Mouse (Mus musculus) neural tube, embryonic 11.5 days (tissue): ENCODE results near the gene Slc24a3. TPM values are rescaled to one million over a fixed set of nuclear protein-coding genes. Genes with fewer than 3 reads are reported as not detected.

Experiments used
- ATAC-seq: fragments of 200-750 bp; cut with Nextera tagmentation; 2 replicates; pipeline ENCODE4 v1.8.0; 2017; ENCODE audit warnings: moderate number of reproducible peaks, mild to moderate bottlenecking, moderate TSS enrichment, moderate library complexity; ENCODE audit not compliant: insufficient read depth, low FRiP score, low TSS enrichment
- DNase-seq: peaks from one replicate; pipeline ENCODE4 v3.0.0-alpha.2; 2015; ENCODE audit warnings: low spot score
- H3K27ac ChIP-seq: fragments of 300-500 bp; sonication (generic); 2 replicates; pipeline ENCODE4 v1.5.1; 2014; ENCODE audit warnings: low read depth, mild to moderate bottlenecking, low read length
- H3K27me3 ChIP-seq: fragments of 300-500 bp; sonication (generic); 2 replicates; pipeline ENCODE4 v1.6.1; 2014; ENCODE audit warnings: mild to moderate bottlenecking, low read length, mixed read lengths; ENCODE audit not compliant: control insufficient read depth, insufficient read depth
- H3K36me3 ChIP-seq: fragments of 300-500 bp; sonication (generic); 2 replicates; pipeline ENCODE4 v1.6.1; 2014; ENCODE audit warnings: mild to moderate bottlenecking, low read length, moderate library complexity, mixed read lengths; ENCODE audit not compliant: control insufficient read depth, insufficient read depth
- H3K4me1 ChIP-seq: fragments of 300-500 bp; sonication (generic); 2 replicates; pipeline ENCODE4 v1.6.1; 2014; ENCODE audit warnings: low read length, mixed read lengths; ENCODE audit not compliant: control insufficient read depth, insufficient read depth
- H3K4me2 ChIP-seq: fragments of 300-500 bp; sonication (generic); 2 replicates; pipeline ENCODE4 v1.6.1; 2014; ENCODE audit warnings: low read depth, mild to moderate bottlenecking, moderate library complexity
- H3K4me3 ChIP-seq: fragments of 300-500 bp; sonication (generic); 2 replicates; pipeline ENCODE4 v1.5.1; 2014; ENCODE audit warnings: low read depth, low read length
- H3K9ac ChIP-seq: fragments of 300-500 bp; sonication (generic); 2 replicates; pipeline ENCODE4 v1.6.1; 2014; ENCODE audit warnings: mild to moderate bottlenecking, low read length
- H3K9me3 ChIP-seq: fragments of 300-500 bp; sonication (generic); 2 replicates; pipeline ENCODE4 v1.6.1; 2016; ENCODE audit warnings: low read length; ENCODE audit not compliant: control insufficient read depth
- WGBS: fragments of 180-500 bp; shearing (Covaris S2); extraction: QIAGEN DNeasy Blood & Tissue Kit; methylation state at CpG from one replicate; pipeline ENCODE4 v1.1.7; 2014; 5-methylcytosine and 5-hydroxymethylcytosine counted together
- polyA plus RNA-seq: library from polyadenylated mRNA; unstranded; fragments of >200 nt; fragmentation: Nextera tagmentation; extraction: Ambion mirVana; gene quantifications from 2 replicates; pipeline ENCODE4 v1.2.1, GENCODE M21; 2014

Gene Slc24a3
- 5.9 and 6.2 TPM in 2 replicates for polyA plus RNA-seq

DNA sequence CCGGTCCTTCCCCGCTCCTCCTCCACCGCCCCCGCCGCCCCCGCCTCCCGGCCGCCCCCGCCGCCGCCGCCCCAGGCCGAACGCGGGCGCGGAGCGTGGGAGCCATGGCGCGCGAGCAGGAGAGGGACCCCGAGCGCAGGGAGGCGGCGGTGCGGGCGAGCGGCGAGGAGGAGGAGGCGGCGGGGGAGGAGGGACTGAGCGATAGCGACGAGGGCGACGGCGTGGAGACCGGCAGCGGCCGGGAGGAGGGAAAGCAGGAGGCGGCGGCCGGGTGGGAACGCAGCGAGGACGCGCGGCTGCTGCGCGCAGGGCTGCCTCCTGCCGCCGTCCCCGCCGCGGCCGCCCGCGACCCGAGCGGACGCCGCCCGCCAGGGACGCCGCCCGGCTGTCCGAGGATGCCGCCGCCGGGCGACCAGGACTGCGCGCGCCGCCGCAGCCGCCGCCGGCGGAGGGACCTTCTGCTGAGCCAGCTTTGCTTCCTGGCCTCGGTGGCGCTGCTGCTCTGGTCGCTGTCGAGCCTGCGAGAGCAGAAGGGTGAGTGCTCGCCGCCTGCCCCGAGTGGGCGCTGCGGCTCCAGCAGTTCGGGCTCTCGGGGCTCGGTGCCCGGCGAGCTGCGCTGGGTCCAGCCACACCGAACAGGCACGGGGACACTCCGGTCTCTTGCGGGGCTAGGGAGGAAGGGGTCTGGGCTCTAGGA lies at the start of gene Slc24a3:
Gene Slc24a3 (plus strand): TSS at position 91 of the 697 bp plus-strand sequence.
- H3K36me3 ChIP-seq = no peaks in the 10 kb centered on the region
- no peaks in the 10 kb centered on the region for H3K9me3 ChIP-seq
- peak within 1 kb of the TSS; percentile 75 for H3K4me3 ChIP-seq
- ATAC-seq (peak; percentile 90), DNase-seq (peak; percentile 87)
- peaks cover 2% of the 10 kb centered on the region; the same call in 1 of the 2 replicates for H3K4me1 ChIP-seq
- peak within 1 kb of the TSS; percentile 85 for H3K4me2 ChIP-seq
- H3K27me3 ChIP-seq = no peaks in the 10 kb centered on the region
- peak within 1 kb of the TSS; percentile 83 for H3K9ac ChIP-seq
- peak within 1 kb of the TSS; percentile 83 for H3K27ac ChIP-seq
- under 1% methylated on average over 58 of the region's 100 CpGs for WGBS

DNA sequence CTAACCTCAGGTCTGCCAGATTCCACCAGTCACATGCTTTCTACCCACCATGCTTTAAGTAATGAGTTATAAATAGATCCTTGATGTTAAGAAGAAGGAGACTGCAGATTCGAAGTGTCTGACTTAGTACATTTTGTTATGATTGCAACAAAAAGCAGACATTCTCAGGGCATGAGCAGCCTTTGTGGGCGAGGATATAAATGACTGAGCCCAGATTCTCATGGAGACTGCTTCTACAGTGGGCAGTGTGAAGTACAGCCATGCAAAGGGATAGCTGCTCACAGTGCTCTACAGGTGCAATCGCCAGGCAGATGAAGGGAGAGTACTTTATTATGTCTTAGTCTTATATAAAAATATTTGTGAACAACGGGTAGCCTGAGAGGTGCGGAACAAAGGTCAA lies 49.8 kb upstream of the Slc24a3 start:
- Histone ChIP-seq H3K36me3 (no peaks in the 10 kb centered on the region), H3K4me1 (no peaks in the 10 kb centered on the region), H3K4me3 (no peak overlapping the region), H3K9me3 (no peaks in the 10 kb centered on the region), H3K9ac (no peak overlapping the region), H3K4me2 (no peak overlapping the region), H3K27ac (no peak overlapping the region), H3K27me3 (no peaks in the 10 kb centered on the region)
- ATAC-seq = no peak
- no peak for DNase-seq
- WGBS = 91% methylated on average over 5 of the region's 5 CpGs

DNA sequence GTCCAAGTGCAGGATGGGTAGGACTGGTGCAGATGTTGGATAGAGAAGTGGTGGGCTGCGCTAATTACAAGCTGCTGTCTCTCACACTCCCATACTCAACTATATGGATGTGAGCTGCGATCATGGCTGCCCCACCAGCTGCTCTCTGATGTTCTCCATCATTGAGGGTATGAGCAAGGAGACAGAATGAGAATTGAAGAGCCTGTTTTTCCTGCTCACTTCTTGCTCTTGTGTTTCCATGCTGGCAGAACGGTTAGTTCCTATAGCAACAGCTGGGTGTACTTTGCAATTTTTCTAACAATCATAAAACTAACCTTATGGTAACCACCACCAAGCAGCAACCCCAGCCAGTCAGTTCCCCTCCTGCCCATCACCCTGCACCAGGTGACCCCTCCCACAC lies 39.8 kb upstream of the Slc24a3 start:
- WGBS = 89% methylated on average over 3 of the region's 3 CpGs
- Histone ChIP-seq H3K36me3 (no peaks in the 10 kb centered on the region), H3K4me1 (no peaks in the 10 kb centered on the region), H3K4me3 (no peak overlapping the region), H3K27ac (no peak overlapping the region), H3K27me3 (no peaks in the 10 kb centered on the region), H3K4me2 (no peak overlapping the region), H3K9ac (no peak overlapping the region), H3K9me3 (no peaks in the 10 kb centered on the region)
- DNase-seq (no peak), ATAC-seq (no peak)

DNA sequence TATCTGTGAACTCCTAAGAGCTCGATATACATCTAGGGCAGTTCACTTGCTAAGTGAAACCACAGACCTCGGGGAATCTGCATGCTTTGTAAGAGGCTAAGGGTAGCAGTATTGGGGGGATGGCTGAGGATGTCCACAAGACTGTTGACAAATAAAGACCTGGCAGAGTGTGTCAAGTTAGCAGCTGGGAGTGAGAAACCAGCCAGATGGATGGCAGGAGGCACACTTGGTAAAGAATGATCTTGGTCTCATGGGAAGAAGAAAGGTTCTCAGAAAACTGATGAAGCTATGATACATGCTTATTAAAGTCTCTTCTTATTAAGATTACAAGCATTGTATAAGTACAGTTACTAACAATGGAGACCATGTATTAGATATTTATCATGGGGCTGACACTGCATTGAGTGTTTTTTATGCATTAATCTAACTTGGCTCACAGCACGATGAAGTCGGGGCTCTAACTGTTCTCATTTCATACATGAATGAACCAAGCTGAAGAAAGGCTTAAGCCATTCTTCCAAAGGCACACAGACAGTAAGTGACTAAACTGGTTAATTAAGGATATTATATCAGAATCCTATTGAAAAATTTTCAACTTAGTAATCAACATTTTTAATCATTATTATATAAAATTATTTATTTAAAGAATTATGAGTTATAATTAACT lies 30.8 kb upstream of the Slc24a3 start:
- Histone ChIP-seq H3K27me3 (no peaks in the 10 kb centered on the region), H3K36me3 (no peaks in the 10 kb centered on the region), H3K9ac (no peak overlapping the region), H3K27ac (no peak overlapping the region), H3K4me1 (no peaks in the 10 kb centered on the region), H3K4me3 (no peak overlapping the region), H3K9me3 (no peaks in the 10 kb centered on the region), H3K4me2 (no peak overlapping the region)
- WGBS = 86% methylated on average over 4 of the region's 4 CpGs
- DNase-seq = no peak
- no peak for ATAC-seq

DNA sequence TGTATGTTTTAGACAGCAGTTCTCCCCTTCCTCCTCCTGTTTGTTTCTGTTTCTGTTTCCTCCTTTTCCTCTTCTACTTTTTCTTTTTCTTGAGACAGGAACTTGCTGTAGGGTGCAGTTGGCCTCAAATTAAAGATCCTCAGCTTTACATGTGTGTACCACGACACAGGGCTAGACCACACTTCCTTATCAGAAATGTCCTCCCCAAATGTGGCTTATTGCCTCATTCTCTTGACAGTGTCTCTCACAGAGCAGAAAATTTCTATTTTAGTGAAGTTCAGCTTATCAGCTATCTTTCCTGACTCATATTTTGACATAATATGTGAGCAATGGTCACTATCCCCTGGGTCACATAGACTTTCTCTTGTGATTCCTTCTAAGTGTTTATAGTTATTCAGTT lies 17.1 kb upstream of the Slc24a3 start:
- Histone ChIP-seq H3K4me3 (no peak overlapping the region), H3K27ac (no peak overlapping the region), H3K27me3 (no peaks in the 10 kb centered on the region), H3K9me3 (no peaks in the 10 kb centered on the region), H3K36me3 (no peaks in the 10 kb centered on the region), H3K9ac (no peak overlapping the region), H3K4me2 (no peak overlapping the region), H3K4me1 (no peaks in the 10 kb centered on the region)
- ATAC-seq (no peak), DNase-seq (no peak)
- WGBS = 87% methylated on average over 1 of the region's 1 CpGs

DNA sequence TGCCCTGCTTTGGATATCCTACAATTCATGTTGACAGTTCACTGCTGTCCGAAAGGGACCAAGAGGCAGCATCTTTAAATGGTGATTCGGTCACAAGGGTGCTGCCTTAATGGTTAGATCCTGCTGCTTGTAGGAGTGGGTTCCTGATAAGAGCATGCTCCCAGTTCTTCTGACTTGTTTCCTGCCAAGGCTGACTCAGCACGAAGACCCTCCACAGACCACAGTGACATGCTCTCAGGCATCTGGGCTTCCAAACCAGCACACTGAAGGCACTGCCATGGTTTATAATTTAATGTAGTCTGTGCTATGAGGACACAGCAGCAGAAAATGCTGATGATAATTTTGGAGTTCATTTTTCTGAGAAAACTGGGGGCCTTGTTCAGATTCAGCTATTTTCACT lies 16.7 kb upstream of the Slc24a3 start:
- no peaks in the 10 kb centered on the region for H3K9me3 ChIP-seq
- no peaks in the 10 kb centered on the region for H3K36me3 ChIP-seq
- no peak for DNase-seq
- no peak overlapping the region for H3K4me2 ChIP-seq
- no peak overlapping the region for H3K27ac ChIP-seq
- 87% methylated on average over 3 of the region's 3 CpGs for WGBS
- H3K9ac ChIP-seq = no peak overlapping the region
- no peak overlapping the region for H3K4me3 ChIP-seq
- ATAC-seq = no peak
- H3K4me1 ChIP-seq = no peaks in the 10 kb centered on the region
- no peaks in the 10 kb centered on the region for H3K27me3 ChIP-seq

DNA sequence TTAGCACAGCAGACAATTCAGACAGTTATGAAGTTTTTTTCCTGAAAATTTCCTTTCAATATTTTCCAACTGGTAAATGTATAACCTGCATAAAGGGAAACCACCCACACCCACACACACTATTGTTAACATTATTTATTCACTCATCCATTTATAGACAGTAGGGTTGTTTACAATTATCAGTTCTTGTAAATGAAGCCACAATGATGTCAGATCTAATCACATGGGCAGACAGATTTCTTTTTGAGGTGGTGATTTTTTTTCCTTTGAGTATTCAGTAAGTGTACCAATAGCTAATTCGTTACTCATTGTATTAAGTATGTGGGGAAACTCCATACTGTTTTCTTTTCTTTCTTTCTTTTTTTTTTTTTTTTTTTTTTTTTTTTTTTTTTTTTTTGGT lies 15.3 kb upstream of the Slc24a3 start:
- no peak overlapping the region for H3K9ac ChIP-seq
- no peaks in the 10 kb centered on the region for H3K4me1 ChIP-seq
- H3K27ac ChIP-seq = no peak overlapping the region
- H3K4me3 ChIP-seq = no peak overlapping the region
- no peaks in the 10 kb centered on the region for H3K27me3 ChIP-seq
- no peak overlapping the region for H3K4me2 ChIP-seq
- WGBS = 94% methylated on average over 1 of the region's 1 CpGs
- no peaks in the 10 kb centered on the region for H3K36me3 ChIP-seq
- DNase-seq = no peak
- H3K9me3 ChIP-seq = no peaks in the 10 kb centered on the region
- no peak for ATAC-seq

DNA sequence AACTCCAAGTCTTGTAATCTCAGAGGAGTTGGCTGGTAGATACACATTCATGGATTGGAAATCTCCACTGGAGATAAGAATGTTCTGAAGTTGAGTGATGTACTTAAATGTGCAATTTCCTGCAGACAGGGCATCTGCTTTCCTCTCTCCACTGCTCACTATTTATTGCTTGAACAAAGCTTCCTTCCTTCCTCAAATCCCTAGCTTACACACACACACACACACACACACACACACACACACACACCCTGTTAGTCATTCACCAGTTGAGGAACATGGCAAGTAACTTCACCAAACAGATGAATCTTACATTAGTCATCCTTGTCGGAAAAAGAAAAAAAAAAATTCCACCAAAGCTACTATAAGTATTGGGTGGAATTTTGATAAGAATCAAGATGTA lies 8.6 kb upstream of the Slc24a3 start:
- ATAC-seq = no peak
- H3K27ac ChIP-seq = no peak overlapping the region

More for the DNA sequence above, 8.6 kb upstream of the Slc24a3 start:
- Histone ChIP-seq H3K9ac (no peak overlapping the region), H3K27me3 (no peaks in the 10 kb centered on the region), H3K9me3 (no peaks in the 10 kb centered on the region), H3K4me2 (no peak overlapping the region), H3K4me3 (no peak overlapping the region), H3K4me1 (no peaks in the 10 kb centered on the region), H3K36me3 (no peaks in the 10 kb centered on the region)
- DNase-seq = no peak
- WGBS = 89% methylated on average over 1 of the region's 1 CpGs
